Mouse (Mus musculus): ENCODE results near the gene Lamp2. TPM values are rescaled to one million over a fixed set of nuclear protein-coding genes. Genes with fewer than 3 reads are reported as not detected.
"Not testable (repeated sequence)": the region's sequence is repeated elsewhere in the genome, so short reads cannot be mapped to it uniquely, and the experiment has no call there.

The Lamp2 gene
- polyA plus RNA-seq, 1 experiment from 2014 or later, result 156 TPM

DNA sequence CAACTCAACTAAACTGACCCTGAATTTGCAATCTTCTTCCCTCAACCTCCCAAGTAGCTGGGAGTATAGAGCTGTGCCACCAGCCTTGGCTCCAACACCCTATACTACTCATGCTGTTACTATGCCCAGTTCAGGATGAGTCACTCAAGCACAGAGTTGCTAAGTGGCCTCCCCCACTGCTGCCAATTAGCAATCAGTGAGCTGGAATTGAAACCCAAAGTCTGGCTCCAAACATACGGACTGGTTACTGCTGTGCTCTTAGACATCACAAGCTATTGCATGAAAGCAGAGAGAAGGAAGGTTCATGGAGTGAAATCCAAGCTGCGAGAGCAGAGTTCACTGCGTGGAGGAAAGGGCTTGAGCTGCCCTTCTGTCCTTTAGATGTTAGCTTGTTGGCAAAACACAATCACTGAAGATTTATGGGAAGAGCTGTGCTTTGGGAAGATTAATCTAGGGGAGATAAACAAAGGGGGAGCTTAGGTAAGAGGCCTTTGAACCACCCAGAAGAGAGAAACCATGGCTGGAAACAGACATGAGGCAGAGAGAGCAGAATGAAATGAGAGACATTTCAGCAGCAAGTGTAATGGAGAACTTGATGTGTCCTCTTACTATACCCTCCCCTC is 27.3 kb downstream of the Lamp2 start:
- no peak for ATAC-seq (ENCODE audit: insufficient number of reproducible peaks, low FRiP score, low TSS enrichment, low read depth)
- H3K4me1 ChIP-seq, result no peaks in the 10 kb centered on the region
- no peak overlapping the region for H3K9ac ChIP-seq
- H3K4me2 ChIP-seq (replicated peaks), result no peak overlapping the region
- H3K27ac ChIP-seq (replicated peaks), result no peak overlapping the region
- no peaks in the 10 kb centered on the region for H3K9me3 ChIP-seq (replicated peaks)
- H3K27me3 ChIP-seq, result no peaks in the 10 kb centered on the region
- peaks cover 6% of the 10 kb centered on the region; the same call in 1 of the 2 replicates for H3K36me3 ChIP-seq
- WGBS, result 66% methylated on average over 3 of the region's 3 CpGs
- no peak overlapping the region for H3K4me3 ChIP-seq (replicated peaks)

DNA sequence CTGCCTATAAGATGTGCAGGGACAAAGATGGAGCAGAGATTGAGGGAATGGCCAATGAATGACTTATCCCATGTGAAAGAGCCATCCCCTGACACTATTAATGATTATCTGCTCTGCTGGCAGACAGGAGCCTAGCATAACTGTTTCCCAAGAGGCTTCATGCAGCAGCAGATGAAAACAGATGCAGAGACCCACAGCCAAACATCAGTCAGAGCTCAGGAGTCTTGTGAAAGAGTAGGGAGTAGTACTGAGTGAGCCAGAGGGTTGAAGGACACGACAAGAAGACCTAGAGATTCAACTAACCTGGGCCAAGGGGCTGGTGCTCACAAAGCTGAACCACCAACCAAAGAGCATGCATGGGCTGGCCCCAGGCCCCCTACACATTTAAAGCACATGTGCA is 30.2 kb downstream of the Lamp2 start:
- Histone ChIP-seq H3K9me3 (replicated peaks) (no peaks in the 10 kb centered on the region), H3K36me3 (peaks cover 6% of the 10 kb centered on the region; the same call in 1 of the 2 replicates), H3K4me1 (no peaks in the 10 kb centered on the region), H3K9ac (no peak overlapping the region), H3K27ac (replicated peaks) (no peak overlapping the region), H3K4me3 (replicated peaks) (no peak overlapping the region), H3K4me2 (replicated peaks) (no peak overlapping the region), H3K27me3 (no peaks in the 10 kb centered on the region)
- WGBS, result 72% methylated on average over 1 of the region's 1 CpGs
- no peak for ATAC-seq (ENCODE audit: insufficient number of reproducible peaks, low FRiP score, low TSS enrichment, low read depth)

DNA sequence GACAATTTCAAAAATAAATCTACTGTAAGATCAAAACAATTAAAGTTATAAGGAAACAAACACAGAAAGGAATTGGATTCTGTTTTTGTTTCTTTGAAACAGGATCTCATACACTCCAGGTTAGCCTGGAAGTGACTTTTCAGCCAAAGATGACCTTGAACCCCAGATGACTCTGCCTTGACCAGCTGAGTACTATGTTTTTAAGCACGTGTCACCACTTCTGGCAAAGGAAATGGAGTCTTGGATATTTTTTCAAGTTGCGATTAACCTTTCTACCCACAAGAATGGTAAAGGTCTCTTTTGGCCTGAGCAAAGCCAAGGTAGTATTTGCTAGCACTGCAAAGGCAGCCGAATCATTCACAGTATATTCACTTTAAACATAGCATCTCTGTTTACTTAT is 33.2 kb downstream of the Lamp2 start:
- Histone ChIP-seq H3K4me2 (replicated peaks) (no peak overlapping the region), H3K27ac (replicated peaks) (no peak overlapping the region), H3K9ac (no peak overlapping the region), H3K36me3 (0 out of 2 replicates have a peak, but pooled peaks cover 2% of the 10 kb centered on the region), H3K27me3 (no peaks in the 10 kb centered on the region), H3K4me3 (replicated peaks) (no peak overlapping the region), H3K4me1 (no peaks in the 10 kb centered on the region), H3K9me3 (replicated peaks) (no peaks in the 10 kb centered on the region)
- 79% methylated on average over 3 of the region's 3 CpGs for WGBS
- ATAC-seq (ENCODE audit: insufficient number of reproducible peaks, low FRiP score, low TSS enrichment, low read depth), result no peak

DNA sequence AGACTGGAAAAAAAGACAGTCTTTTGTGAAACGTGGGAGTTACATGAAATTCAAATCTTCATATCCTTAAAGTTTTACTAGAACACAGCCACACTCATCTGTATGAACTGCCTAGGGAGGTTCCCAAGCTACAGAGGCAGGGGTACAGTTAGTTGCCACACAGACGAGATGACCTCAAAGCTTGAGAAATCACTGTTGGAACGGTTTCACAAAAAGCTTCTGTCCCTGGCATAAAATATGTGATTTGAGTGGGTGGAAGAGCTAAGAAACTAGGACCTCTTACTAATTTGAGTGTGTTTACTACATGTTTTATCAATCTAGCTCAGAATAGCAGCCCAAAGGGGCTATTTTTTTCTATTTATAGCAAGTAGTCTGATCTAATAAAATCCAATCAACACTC is 33.9 kb downstream of the Lamp2 start:
- no peak for ATAC-seq (ENCODE audit: insufficient number of reproducible peaks, low FRiP score, low TSS enrichment, low read depth)

DNA sequence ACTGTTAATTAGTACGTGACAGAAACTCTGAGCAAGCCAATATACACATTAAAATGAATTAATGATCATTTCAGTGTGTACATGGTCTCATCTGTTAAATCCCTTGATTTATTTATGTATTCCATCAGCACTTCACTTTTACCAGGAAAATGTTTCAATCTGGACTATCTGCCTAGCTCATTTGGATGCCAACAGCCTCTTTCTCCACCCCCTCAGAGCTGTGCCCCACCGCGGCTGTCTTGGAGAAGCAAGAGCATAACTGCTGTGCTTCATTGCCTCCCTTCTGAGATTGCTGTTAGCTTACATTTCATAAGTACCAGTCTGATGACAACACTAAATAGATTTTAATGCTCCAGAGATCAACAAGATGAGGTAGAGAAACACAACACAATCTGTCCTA is 52.4 kb downstream of the Lamp2 start:
- WGBS, result 59% methylated on average over 3 of the region's 3 CpGs
- ATAC-seq (ENCODE audit: insufficient number of reproducible peaks, low FRiP score, low TSS enrichment, low read depth), result no peak
- Histone ChIP-seq H3K27me3 (no peaks in the 10 kb centered on the region), H3K9me3 (replicated peaks) (no peaks in the 10 kb centered on the region), H3K9ac (no peak overlapping the region), H3K4me3 (replicated peaks) (no peak overlapping the region), H3K4me2 (replicated peaks) (no peak overlapping the region), H3K4me1 (no peaks in the 10 kb centered on the region), H3K27ac (replicated peaks) (no peak overlapping the region), H3K36me3 (no peaks in the 10 kb centered on the region)

More for the DNA sequence above, 33.9 kb downstream of the Lamp2 start:
- no peak overlapping the region for H3K27ac ChIP-seq (replicated peaks)
- H3K36me3 ChIP-seq, result 0 out of 2 replicates have a peak, but pooled peaks cover 2% of the 10 kb centered on the region
- H3K9me3 ChIP-seq (replicated peaks), result no peaks in the 10 kb centered on the region
- H3K27me3 ChIP-seq, result no peaks in the 10 kb centered on the region
- H3K4me3 ChIP-seq (replicated peaks), result no peak overlapping the region
- no peak overlapping the region for H3K9ac ChIP-seq
- no peak overlapping the region for H3K4me2 ChIP-seq (replicated peaks)
- WGBS, result 73% methylated on average over 3 of the region's 3 CpGs
- H3K4me1 ChIP-seq, result no peaks in the 10 kb centered on the region

DNA sequence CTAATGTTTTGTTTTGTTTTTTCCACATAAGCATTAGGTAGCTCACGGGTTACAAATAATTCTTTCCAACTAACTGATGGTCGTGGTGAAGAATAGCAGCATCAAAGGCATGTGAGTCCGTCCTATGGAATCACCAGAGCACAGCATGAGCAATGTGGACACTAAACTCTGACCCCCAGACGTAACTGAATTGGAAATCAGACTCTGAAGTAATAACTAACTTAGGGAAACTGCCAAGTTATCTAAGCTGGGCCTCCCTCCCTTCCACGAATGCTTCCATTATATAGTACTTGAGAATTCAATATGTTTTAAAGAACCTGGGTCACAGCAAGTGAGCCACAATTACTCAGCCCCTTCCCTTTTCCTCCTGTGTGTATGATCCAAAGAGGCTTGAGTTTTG is 53.3 kb downstream of the Lamp2 start:
- Histone ChIP-seq H3K4me1 (no peaks in the 10 kb centered on the region), H3K27ac (replicated peaks) (no peak overlapping the region), H3K36me3 (no peaks in the 10 kb centered on the region), H3K9ac (no peak overlapping the region), H3K4me3 (replicated peaks) (no peak overlapping the region), H3K4me2 (replicated peaks) (no peak overlapping the region), H3K9me3 (replicated peaks) (no peaks in the 10 kb centered on the region), H3K27me3 (no peaks in the 10 kb centered on the region)
- no peak for ATAC-seq (ENCODE audit: insufficient number of reproducible peaks, low FRiP score, low TSS enrichment, low read depth)
- WGBS, result 74% methylated on average over 5 of the region's 5 CpGs

DNA sequence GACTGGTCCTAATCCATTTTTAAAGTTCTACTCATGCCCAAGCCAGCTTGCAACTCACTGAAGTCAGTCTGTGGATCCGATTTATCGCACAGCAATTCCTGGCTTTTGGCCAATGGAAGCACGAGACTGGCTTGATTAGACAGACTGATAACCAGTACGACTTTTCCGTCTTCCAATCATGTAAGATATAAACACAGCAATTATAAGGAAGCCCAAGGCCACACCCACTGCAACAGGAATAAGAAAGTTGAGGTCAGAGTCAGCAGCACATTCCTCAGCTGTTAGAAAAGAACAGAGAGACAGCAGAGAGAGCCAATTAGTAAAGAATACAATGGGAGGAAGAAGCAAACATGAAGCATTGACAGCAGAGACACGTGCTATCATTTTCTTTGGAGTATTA is 54.2 kb downstream of the Lamp2 start:
- Histone ChIP-seq H3K4me1 (no peaks in the 10 kb centered on the region), H3K27ac (replicated peaks) (no peak overlapping the region), H3K27me3 (no peaks in the 10 kb centered on the region), H3K4me2 (replicated peaks) (no peak overlapping the region), H3K4me3 (replicated peaks) (no peak overlapping the region), H3K9ac (no peak overlapping the region), H3K36me3 (no peaks in the 10 kb centered on the region), H3K9me3 (replicated peaks) (no peaks in the 10 kb centered on the region)
- WGBS, result 29% methylated on average over 6 of the region's 6 CpGs
- no peak for ATAC-seq (ENCODE audit: insufficient number of reproducible peaks, low FRiP score, low TSS enrichment, low read depth)

DNA sequence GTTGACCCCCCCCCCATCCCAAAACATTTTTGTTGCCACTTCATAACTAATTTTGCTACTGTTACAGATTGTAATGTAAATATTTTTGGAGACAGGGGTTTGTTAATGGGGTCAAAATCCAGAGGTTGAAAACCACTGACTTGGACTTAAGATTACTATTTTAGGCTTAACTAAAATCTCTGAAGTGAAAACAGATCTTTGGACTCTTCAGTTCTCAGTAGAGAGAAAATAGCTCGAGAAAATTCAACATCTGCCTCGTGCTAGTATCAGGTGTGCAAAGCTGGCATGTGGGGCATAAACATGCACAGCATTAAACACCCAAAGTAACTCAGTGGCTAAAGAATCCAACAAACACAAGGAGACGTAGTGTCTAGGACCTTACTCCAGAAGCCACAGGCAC is 55.6 kb downstream of the Lamp2 start:
- Histone ChIP-seq H3K9me3 (replicated peaks) (no peaks in the 10 kb centered on the region), H3K27ac (replicated peaks) (no peak overlapping the region), H3K9ac (no peak overlapping the region), H3K4me3 (replicated peaks) (no peak overlapping the region), H3K27me3 (no peaks in the 10 kb centered on the region), H3K4me1 (no peaks in the 10 kb centered on the region), H3K36me3 (no peaks in the 10 kb centered on the region), H3K4me2 (replicated peaks) (no peak overlapping the region)
- ATAC-seq (ENCODE audit: insufficient number of reproducible peaks, low FRiP score, low TSS enrichment, low read depth), result no peak
- WGBS, result 66% methylated on average over 3 of the region's 3 CpGs

DNA sequence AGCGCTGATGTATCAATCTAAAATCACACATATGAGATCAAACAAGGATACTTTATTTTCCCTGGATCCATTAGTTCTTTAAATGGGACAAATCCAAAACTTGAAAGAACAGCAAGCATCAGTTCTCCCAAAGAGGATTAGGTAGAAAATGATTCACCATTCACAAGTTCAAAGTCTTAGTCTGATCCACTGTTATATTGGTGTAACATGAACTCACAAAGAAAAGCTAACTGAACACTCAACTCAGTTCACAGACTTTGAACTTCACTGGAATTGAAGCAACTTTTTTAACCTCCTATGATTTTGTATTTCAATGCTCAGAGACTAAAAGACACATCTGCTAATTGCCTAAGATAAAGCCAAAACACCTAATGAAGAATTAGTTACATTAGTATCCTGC is 56.6 kb downstream of the Lamp2 start:
- Histone ChIP-seq H3K36me3 (no peaks in the 10 kb centered on the region), H3K9me3 (replicated peaks) (no peaks in the 10 kb centered on the region), H3K4me2 (replicated peaks) (no peak overlapping the region), H3K4me1 (no peaks in the 10 kb centered on the region), H3K9ac (no peak overlapping the region), H3K27me3 (no peaks in the 10 kb centered on the region), H3K27ac (replicated peaks) (no peak overlapping the region), H3K4me3 (replicated peaks) (no peak overlapping the region)
- no peak for ATAC-seq (ENCODE audit: insufficient number of reproducible peaks, low FRiP score, low TSS enrichment, low read depth)
- 90% methylated on average over 1 of the region's 1 CpGs for WGBS

DNA sequence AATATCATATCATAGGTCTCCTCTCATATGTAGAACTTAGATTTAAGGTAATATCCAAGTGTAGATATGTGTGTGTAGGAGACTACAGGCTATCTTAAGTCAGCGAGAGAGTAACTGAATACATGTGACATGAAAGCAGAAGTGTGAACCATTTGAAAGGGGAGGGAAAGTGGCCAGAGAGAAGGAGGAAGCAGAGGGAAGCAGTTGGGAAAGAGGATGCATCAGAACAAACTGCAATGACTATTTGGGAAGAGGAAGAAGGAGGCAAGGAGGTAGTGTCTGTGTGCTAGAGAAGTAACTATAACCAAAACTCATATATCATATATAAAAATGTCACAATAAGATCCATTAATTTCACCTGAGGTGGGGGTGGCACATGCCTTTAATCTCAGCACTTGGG is 83.1 kb downstream of the Lamp2 start:
- not testable (repeated sequence) for H3K9ac ChIP-seq; H3K27ac ChIP-seq (replicated peaks); H3K4me2 ChIP-seq (replicated peaks); H3K4me3 ChIP-seq (replicated peaks); H3K36me3 ChIP-seq; H3K4me1 ChIP-seq; ATAC-seq (ENCODE audit: insufficient number of reproducible peaks, low FRiP score, low TSS enrichment, low read depth); H3K27me3 ChIP-seq; H3K9me3 ChIP-seq (replicated peaks)
- 73% methylated on average over 1 of the region's 1 CpGs for WGBS

DNA sequence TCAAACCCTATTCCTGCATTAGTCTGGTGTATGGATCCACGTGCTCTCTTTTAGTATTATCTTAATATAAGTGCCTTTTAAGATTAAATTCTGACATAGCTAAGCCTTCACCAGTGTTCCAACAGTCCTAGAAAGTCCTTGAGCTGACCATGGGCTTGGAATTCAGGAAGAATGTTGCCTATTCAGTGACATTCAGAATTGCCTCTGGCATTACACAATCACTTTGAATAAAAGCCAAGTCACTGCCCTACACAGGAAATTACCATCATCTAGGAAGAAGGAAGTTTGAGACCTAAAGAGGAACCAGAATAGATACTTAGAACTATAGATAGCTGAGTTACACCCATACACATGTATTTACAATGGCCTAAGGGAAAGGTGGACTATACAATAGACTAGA is 91.6 kb downstream of the Lamp2 start:
- not testable (repeated sequence) for ATAC-seq (ENCODE audit: insufficient number of reproducible peaks, low FRiP score, low TSS enrichment, low read depth); H3K9me3 ChIP-seq (replicated peaks); H3K4me1 ChIP-seq; H3K4me3 ChIP-seq (replicated peaks); H3K27me3 ChIP-seq; H3K4me2 ChIP-seq (replicated peaks); H3K36me3 ChIP-seq; H3K27ac ChIP-seq (replicated peaks); H3K9ac ChIP-seq
- WGBS, result 56% methylated on average over 1 of the region's 1 CpGs

DNA sequence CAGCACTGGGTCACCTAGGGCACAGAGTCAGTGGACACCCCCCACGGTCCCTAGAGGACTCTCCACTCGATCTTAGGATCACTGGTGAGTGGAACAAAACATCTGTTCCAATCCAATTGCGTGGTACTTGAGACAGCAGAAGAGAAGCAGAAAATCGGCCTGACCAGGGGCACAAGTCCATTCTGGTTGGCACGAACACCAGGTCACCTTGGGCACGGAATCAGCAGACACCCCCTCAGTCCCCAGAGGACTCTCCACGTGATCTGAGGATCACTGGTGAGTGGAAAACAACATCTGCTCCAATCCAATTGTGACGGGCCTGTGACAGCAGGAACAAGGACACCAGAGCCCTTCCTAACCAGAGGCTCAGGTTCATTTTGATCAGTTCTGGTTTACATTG is 94.2 kb downstream of the Lamp2 start:
- WGBS, result 68% methylated on average over 8 of the region's 8 CpGs

More for the DNA sequence above, 94.2 kb downstream of the Lamp2 start:
- Histone ChIP-seq H3K36me3 (no peaks in the 10 kb centered on the region), H3K27ac (replicated peaks) (no peak overlapping the region), H3K4me1 (no peaks in the 10 kb centered on the region), H3K4me3 (replicated peaks) (no peak overlapping the region), H3K4me2 (replicated peaks) (no peak overlapping the region), H3K9ac (no peak overlapping the region), H3K27me3 (no peaks in the 10 kb centered on the region), H3K9me3 (replicated peaks) (no peaks in the 10 kb centered on the region)
- no peak for ATAC-seq (ENCODE audit: insufficient number of reproducible peaks, low FRiP score, low TSS enrichment, low read depth)

All from embryonic facial prominence, embryonic 15.5 days (tissue).